ENCODE assay signal across 26 mouse cellular contexts in the genomic region with DNA sequence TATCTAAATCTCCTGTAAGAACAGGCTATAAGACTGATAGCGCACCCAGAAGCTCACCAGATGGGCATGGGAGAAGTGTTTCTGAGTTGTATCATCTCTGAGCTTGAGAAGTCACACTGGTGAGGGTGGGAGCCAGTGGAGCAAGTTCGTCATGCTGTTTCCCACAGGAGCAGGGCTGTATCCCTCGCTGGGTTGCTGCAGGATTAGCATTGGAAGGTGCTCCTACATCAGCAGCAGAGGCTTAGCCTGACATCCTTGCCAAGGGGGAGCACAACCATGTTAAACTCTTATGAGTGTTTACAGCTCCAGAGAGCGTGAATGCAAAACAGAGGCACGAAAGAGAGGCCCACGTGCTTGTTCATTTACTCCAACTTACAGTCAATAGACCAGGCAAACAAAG.
DNase-seq lines count a peak whose midpoint lies in the region; ATAC-seq and TF ChIP-seq lines count a peak whose summit lies in the region.
"Had no signal": no experiment of that assay in that cellular context is flagged by ENCODE, and none has a peak within 500 bp of the region (broad histone marks: within the 10 kb centered on the region; RNA-seq: fewer than 3 reads in every experiment).

No protein-coding gene starts in this region.

- no peak for ATAC-seq in forebrain, embryonic 13.5 days
- ATAC-seq in forebrain, embryonic 12.5 days (ENCODE audit: low FRiP score): no peak
- ATAC-seq: intestine, embryonic 15.5 days; Patski had no signal

- TF ChIP-seq POLR2A in brain, embryonic 14.5 days (IDR thresholded peaks at IDR 0.05; ENCODE audit: borderline replicate concordance, extremely low read depth, insufficient read depth, insufficient read length, poor library complexity, severe bottlenecking): no peak

- no peak for TF ChIP-seq CTCF in brain, embryonic 14.5 days (IDR thresholded peaks at IDR 0.05; ENCODE audit: borderline replicate concordance, extremely low read depth, insufficient read depth, insufficient read length)

- peak overlapping the region; percentile 48 for H3K27ac ChIP-seq in forebrain, embryonic 13.5 days
- no peak overlapping the region for H3K27ac ChIP-seq in forebrain, embryonic 12.5 days
- H3K27ac ChIP-seq: embryonic facial prominence, embryonic 12.5 days; embryonic facial prominence, embryonic 15.5 days; gastrocnemius, adult 2 months; hindbrain, embryonic 12.5 days; hindbrain, embryonic 15.5 days; intestine, embryonic 15.5 days had no signal

- no peak overlapping the region for H3K4me2 ChIP-seq in forebrain, embryonic 13.5 days
- no peak overlapping the region for H3K4me2 ChIP-seq in forebrain, embryonic 12.5 days
- H3K4me2 ChIP-seq: embryonic facial prominence, embryonic 12.5 days; embryonic facial prominence, embryonic 15.5 days; heart, embryonic 11.5 days; hindbrain, embryonic 12.5 days; hindbrain, embryonic 15.5 days; intestine, embryonic 15.5 days had no signal

- peak; percentile 68 for DNase-seq in heart, adult 11 months
- DNase-seq in heart, adult 18-20 months: no peak
- DNase-seq in brain, embryonic 14.5 days (ENCODE audit: low read depth): peak; percentile 61
- DNase-seq in frontal cortex, postnatal 14 days (ENCODE audit: low spot score in 2 of 2): no peak
- DNase-seq: adrenal gland, postnatal 10 days; adrenal gland, postnatal 36 days; B cell, adult 2 months; cerebellum, adult 11 months; cerebellum, adult 2 months; cerebellum, adult 9-11 months; cerebellum, postnatal 25 days; gastrocnemius, adult 2 months; gastrocnemius, postnatal 14 days; kidney, adult 18-20 months; kidney, adult 9 months had no signal

- H3K36me3 ChIP-seq in forebrain, embryonic 13.5 days (ENCODE audit: poor library complexity, severe bottlenecking): no peaks in the 10 kb centered on the region
- no peaks in the 10 kb centered on the region for H3K36me3 ChIP-seq in forebrain, embryonic 12.5 days (replicated peaks)
- H3K36me3 ChIP-seq: embryonic facial prominence, embryonic 12.5 days; embryonic facial prominence, embryonic 15.5 days; G1E; hindbrain, embryonic 12.5 days; hindbrain, embryonic 15.5 days; intestine, embryonic 15.5 days had no signal

- no peak overlapping the region for H3K9ac ChIP-seq in forebrain, embryonic 13.5 days
- H3K9ac ChIP-seq in forebrain, embryonic 12.5 days: no peak overlapping the region
- H3K9ac ChIP-seq: embryonic facial prominence, embryonic 12.5 days; embryonic facial prominence, embryonic 15.5 days; hindbrain, embryonic 12.5 days; hindbrain, embryonic 15.5 days; intestine, embryonic 15.5 days had no signal

- no peaks in the 10 kb centered on the region for H3K27me3 ChIP-seq in forebrain, embryonic 13.5 days
- H3K27me3 ChIP-seq in forebrain, embryonic 12.5 days: no peaks in the 10 kb centered on the region
- H3K27me3 ChIP-seq: CH12.LX; embryonic facial prominence, embryonic 12.5 days; embryonic facial prominence, embryonic 15.5 days; hindbrain, embryonic 12.5 days; hindbrain, embryonic 15.5 days; intestine, embryonic 15.5 days had no signal

- peaks cover 28% of the 10 kb centered on the region for H3K4me1 ChIP-seq in forebrain, embryonic 13.5 days
- H3K4me1 ChIP-seq in forebrain, embryonic 12.5 days: peaks cover 24% of the 10 kb centered on the region
- H3K4me1 ChIP-seq: embryonic facial prominence, embryonic 12.5 days; embryonic facial prominence, embryonic 15.5 days; intestine, embryonic 15.5 days had no signal

- no peaks in the 10 kb centered on the region for H3K9me3 ChIP-seq in forebrain, embryonic 13.5 days (replicated peaks)
- no peaks in the 10 kb centered on the region for H3K9me3 ChIP-seq in forebrain, embryonic 12.5 days
- H3K9me3 ChIP-seq: embryonic facial prominence, embryonic 12.5 days; embryonic facial prominence, embryonic 15.5 days; hindbrain, embryonic 12.5 days; hindbrain, embryonic 15.5 days; intestine, embryonic 15.5 days had no signal

- no peak overlapping the region for H3K4me3 ChIP-seq in forebrain, embryonic 13.5 days
- H3K4me3 ChIP-seq in forebrain, embryonic 12.5 days (replicated peaks): no peak overlapping the region
- H3K4me3 ChIP-seq: embryonic facial prominence, embryonic 12.5 days; embryonic facial prominence, embryonic 15.5 days; gastrocnemius, adult 2 months; hindbrain, embryonic 12.5 days; hindbrain, embryonic 15.5 days; intestine, embryonic 15.5 days had no signal

- WGBS in forebrain, embryonic 13.5 days: 52% methylated on average over 6 of the region's 6 CpGs
- WGBS in forebrain, embryonic 12.5 days: 61% methylated on average over 6 of the region's 6 CpGs

Comparison
In these comparisons a context has a peak if more than half of its experiments do, and no peak if none do; other contexts are left out.
1. DNase-seq: peak in heart, adult 11 months (single experiment) and brain, embryonic 14.5 days (single experiment); none in heart, adult 18-20 months (0 of 2) and frontal cortex, postnatal 14 days (0 of 2).